Mouse (Mus musculus): ENCODE measurements at regions not wholly inside any gene's neighbourhood (a gene's known extent, or its start where the extent isn't known, plus 50 kb on each side); places are given as distances from the start of the nearest gene placed in this dataset.

DNA sequence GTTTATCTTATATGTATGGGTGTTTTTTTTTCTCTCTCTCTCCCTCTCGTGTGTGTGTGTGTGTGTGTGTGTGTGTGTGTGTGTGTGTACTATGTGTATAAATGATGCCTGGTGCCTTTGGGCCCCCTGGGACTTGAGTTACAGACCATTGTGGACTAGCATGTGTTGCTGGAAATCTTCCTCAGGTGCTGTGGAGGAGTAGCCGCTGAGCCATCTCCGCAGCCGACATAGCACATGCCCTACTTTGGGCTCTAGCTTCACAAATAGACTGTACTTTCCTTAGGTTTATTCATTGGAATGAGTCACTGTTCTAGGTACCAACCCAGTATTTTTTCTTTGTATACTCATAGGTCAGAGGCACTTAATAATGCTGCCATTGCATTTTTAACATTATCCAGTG is 339.4 kb downstream of the Mtx2 start:
- DNase-seq (ENCODE audit: low spot score): no peak
- intact Hi-C loops (cut with DNase I): no loop called here

DNA sequence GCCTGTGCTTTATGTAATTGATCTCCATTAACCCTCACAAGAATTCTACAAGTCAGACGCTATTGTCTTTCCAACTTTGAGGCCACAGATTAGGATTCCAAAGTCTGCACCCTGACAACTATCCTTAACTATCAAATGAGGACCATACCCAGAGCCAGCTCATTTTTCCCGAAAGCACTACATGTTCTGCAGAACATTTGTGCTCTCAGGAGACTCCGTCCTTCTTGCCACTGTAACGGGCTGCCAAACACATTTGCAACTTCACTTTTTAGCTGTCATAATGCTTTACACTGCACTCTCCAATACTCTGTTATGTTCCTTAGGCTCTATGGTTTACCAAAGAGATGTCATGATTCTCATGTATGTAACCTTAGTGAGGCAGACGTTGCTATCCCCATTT is 350.7 kb downstream of the Mtx2 start:
- intact Hi-C loops (cut with DNase I): no loop called here
- DNase-seq (ENCODE audit: low spot score): peak; percentile 15

DNA sequence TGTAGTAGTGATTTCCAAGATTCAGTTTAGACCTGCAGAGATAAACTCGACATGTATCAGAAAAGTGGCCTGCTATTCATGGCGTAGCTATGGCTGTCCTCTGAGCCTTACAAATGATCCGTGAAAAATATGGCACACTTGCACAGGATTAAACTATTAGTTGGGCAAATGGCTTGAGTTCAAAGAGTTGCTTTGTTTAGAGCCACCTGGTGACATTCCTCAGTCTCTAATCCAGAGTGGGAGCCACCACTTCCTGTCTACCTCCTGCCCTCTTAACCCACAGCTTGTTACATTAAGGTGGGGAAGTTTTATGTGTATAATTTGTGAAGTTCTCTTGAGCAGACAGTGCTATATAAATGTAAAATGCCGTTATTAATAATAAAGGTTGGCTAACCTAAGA is 357.7 kb downstream of the Mtx2 start:
- DNase-seq (ENCODE audit: low spot score): no peak
- intact Hi-C loops (cut with DNase I): no loop called here

DNA sequence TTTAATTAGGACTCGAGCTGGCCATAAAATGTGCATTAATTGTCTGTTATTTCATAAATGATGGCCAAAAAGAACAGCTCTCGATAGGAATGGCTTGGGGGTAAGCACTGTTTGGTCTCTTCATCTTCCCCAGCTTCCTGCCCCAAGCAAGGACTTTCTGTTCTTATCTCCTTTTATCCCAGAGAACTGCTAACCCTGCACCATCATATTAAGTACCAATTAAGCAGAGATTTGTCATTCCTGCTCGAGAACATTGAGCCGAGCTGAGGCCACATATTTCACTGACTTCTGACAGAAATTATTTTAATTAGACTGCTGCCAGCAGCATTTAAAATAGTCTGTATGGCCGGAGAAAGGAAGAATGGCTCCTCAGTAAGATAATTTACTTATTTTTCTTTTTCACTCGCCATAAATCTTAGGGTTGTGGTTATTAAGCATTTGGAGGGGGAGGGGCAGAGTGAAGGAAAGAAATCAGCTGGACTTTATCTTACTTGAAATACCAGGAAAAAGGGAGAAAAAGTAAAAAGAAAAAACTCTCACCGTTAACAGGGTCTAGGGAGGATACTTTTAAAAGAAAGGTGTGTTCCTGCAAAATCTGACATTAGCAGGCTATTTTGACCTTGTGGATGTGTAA is 377.1 kb downstream of the Mtx2 start:
- intact Hi-C loops (cut with DNase I): no loop called here
- no peak for DNase-seq (ENCODE audit: low spot score)

DNA sequence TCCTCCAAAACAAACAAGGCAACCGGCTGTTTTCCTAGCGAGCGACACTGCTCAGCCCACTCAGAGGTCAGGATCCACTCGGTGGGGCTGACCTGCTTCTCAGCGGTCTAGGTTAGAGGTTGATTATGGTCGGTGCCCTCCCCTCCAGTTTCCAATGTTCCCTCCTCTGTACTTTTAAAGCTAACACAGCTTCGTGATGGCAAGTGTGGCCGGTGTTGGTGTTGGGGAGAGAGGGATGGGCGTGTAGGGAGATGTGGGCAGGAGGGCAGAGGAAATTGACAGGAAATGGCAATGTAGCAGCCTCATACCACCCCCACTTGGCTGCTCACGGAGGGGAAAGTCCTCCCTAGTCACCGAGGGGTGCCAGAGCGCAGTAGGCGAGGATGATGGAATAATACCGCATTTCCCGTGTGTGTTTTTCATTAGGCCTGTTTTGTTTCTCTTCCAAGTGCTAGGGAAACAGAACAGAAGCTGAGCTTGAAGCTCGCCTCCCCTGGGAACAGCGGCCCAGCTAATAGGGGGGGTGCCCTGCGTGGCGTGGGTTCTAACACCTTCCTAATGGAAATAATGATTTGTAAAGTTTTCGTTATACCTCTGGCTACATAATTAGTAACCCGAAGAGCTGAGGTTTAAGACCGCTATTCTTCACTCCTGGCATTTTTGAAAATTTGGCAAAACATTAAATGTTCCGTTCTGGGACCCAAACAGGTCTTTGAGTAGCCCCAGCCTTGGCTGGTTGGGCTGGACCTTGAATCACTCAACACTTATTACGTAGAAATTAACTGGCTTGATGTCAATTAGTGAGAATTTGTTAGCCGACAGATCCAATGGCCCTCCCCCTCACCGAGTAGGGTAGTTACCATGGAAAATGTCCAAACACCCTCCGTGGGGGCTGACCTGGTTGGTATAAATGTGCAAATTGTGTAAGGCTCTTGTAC is 383.5 kb downstream of the Mtx2 start:
- intact Hi-C loops (cut with DNase I): no loop called here
- peak; percentile 61 for DNase-seq (ENCODE audit: low spot score)

DNA sequence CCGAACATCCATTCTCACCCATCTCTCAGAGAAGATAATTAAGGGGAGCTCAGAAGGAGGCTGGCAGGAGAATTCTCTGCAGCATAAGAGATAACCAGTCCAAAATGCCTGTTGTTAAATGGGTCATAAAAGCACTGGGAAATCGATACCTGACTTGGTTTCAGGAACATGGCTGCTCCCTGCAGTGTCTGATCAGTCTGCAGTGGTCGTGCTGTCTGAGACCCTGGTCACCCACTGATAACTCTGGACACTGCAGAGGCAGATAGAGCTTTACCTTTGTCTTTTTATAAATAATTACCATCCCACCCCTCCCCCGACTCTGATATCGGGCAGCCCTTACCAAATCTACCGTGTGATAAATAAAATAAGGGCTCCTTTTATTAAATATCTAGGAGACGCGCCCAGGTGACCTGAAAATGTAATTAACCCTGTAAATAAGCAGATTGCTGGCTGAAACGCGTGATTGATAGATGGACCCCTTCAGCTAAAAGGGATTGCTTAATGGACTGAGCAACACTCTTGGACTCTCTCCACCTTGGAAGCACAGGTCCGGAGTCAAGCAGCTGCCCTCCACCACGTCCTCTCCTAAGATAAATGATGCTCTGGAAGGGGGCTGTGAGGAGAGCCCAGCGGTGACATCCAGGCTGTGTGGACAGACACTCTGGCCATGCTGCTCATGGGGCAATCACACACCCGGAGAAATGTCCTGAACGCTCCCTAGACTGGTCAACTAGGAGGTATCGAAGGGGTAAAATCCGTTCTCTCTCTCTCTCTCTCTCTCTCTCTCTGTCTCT is 384.4 kb downstream of the Mtx2 start:
- intact Hi-C loops (cut with DNase I): no loop called here
- no peak for DNase-seq (ENCODE audit: low spot score)

DNA sequence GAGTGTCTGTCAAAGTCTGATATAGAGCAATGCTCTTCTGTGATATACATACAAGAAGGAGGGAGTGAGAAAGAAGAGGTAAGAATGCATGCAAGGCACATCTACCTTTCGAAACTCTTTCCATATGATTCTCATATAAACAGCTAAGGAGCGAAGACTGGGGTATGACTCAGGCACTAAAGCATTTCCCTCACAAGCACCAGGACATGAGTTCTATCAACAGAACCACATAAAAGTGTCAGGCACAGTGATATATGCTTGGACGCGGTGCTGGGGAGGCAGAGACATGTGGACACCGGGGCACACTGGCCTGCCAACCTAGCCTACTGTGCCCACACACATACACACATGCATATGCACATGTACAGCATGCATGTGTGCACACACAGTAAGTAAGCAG is 391.3 kb downstream of the Mtx2 start:
- intact Hi-C loops (cut with DNase I): no loop called here
- no peak for DNase-seq (ENCODE audit: low spot score)

DNA sequence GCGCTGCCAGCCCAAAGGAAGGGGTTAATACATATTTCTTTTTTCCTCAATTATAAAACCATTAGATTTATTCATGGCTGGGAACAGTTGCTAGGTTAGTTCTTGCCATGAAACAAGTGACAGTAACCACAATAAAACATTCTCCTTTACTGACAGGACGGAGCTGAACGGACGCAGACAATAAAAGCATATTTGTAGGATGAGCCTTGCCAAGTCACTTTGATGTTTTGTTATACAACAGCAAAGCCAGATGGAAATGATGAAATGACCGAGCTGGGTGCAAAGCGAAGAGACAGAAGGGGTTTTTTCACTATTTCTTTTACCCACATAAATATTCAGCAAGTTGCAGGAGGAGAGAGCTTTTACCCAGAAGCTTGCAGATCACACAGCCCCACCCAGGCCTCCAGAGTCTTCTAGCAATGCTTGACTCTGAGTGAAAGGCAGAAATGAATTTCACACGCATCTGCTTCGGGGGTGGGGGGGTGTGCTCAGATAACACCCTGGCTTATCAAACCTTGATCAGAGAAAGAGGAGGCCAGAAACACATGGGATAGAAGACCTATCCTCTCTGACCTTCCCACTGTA is 395.3 kb downstream of the Mtx2 start:
- no peak for DNase-seq (ENCODE audit: low spot score)
- intact Hi-C loops (cut with DNase I): loop anchor here (5.0 kb wide), 1 partner anchor 64 kb away; no protein-coding TSS in a partner anchor

DNA sequence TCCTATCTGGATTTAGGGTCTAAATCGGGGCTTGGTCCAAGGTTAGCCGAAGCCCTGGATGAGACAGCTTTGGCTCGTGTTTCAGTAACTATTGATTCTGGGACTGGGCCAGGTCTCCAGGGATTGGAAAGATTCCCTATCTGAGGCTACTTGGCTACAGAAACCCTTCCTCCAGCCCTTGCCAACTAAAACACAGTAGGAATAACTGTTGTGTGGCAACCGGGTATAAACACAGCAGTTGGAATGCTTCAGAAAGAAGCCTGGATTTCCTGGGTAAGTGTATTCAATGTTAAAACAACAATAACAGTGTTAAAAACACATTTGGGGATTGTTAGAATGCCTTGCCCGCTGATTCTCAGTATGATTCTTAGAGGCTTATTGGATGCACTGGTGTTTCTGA is 398.8 kb downstream of the Mtx2 start:
- intact Hi-C loops (cut with DNase I): loop anchor here (5.0 kb wide), 1 partner anchor 67 kb away; no protein-coding TSS in a partner anchor

DNA sequence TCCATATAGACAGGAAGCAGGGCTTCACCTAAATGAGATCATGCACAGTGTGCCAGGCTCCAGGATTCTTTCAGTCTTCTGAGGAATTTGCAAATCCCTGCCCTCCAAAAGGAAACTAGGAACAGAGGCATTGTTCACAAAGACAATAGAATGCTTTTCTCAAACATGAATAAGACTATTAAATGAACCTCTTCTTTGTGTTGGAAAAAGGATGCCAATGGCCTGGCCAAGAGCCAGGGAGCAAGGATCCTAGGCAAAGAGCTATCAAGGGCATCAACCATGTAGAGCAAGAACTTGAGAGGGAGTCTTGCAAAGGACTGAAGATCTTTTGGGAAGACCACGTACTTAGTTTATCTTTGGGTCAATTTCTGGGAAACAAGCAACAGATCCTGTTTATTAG is 415.4 kb downstream of the Mtx2 start:
- no peak for DNase-seq (ENCODE audit: low spot score)
- intact Hi-C loops (cut with DNase I): no loop called here

More for the DNA sequence above, 398.8 kb downstream of the Mtx2 start:
- DNase-seq (ENCODE audit: low spot score): peak; percentile 76

DNA sequence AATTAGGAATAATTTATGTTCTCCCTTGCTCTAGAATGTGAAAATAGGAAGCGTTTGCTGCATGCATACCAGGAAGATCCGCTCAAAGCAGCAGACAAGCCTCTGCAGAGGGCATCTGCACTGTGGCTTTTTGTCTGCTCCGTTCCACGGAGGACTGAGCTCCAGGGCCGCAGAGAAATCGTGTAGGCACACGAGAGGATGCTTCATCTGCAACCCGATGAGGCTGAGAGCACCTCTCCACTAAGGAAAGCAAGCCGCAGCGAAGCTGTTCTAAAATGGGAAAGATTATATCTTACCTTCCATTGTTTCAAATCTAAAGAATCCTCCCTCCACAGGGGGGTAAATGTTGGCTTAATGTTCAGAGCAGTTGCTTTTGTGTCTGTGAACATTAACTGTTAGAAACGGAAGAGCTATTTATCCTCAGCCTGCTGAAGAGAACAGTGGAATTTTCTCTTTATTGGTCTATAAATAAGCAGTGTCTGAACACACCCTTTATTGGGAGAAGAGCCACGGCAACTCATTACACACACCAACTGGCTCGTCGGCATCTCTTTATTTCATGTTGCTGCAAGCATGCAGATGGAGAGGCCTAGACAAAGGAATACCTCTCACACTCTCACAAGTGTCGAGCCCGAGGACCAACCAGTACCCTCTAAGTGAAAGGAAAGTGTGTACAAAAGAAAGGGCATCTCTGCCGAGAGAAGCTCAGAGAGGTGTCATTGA is 414.6 kb upstream of the Hnrnpa3 start:
- intact Hi-C loops (cut with DNase I): no loop called here
- no peak for DNase-seq (ENCODE audit: low spot score)

DNA sequence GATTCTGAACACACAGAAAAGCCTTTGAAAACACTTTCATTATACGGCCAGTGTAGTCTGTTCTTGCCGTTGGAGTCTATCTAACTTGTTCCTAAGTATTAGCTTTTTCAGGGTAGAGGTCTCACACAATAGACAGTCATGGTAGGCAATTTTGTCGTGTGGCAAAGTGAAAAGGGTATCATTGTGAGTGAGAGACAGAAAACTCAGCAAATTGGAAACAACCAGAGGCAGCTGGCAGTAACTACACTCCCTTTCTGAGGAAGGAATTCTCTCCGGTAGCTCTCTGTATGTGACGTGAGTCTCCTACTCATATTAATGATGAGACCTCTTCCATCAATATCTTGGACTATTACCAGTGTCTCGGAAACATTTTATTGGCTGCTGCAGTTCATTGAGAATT is 413.8 kb upstream of the Hnrnpa3 start:
- intact Hi-C loops (cut with DNase I): no loop called here
- no peak for DNase-seq (ENCODE audit: low spot score)

DNA sequence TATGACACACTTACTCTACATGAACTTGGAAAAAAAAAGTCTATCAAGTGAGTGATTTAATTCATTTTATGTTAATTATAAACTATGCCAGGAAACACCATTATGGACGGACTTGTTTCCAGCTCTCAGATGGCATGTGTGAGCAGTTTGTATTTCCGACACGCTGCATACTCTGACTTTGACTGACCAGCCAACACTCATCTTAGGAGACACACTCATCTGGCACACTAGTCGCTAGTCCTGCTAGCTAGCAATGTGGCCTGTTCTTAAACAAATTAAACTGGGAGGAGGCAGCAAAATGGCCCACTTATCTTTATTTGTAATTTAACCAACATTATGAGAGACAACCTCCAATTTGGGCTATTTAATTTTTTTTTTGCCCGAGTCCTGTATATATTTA is 413.4 kb upstream of the Hnrnpa3 start:
- intact Hi-C loops (cut with DNase I): no loop called here
- no peak for DNase-seq (ENCODE audit: low spot score)

DNA sequence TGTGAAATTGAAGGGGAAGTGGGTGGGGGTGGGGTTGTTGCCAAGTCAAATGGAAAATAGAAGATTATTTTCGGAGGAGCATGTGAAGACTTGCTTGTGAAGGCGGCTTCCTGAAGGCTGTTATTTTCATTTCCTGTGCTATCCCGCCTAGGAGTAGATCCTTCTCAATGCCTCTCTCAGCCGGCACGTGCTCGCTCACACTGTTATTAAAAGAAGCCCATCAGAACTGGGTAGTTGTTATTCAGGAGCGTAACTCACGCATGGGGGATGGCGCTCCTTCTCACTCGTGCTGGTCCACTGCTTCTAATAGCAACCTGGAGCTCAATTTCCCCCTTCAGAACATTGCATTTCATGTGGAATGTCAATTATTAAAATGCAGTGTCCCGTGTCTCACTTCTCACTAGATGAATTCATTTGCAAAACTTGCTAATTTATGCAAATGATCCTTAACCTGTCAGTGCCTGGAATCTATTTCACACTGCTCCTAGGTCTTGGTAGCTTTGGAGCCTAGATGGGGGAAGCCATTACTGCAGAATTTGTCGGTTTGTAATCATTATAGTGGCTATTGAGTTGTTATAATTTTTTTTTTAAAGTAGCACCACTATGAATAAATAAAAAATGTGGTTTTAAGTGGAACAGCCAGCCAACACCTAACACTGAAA is 412.8 kb upstream of the Hnrnpa3 start:
- DNase-seq (ENCODE audit: low spot score): no peak
- intact Hi-C loops (cut with DNase I): no loop called here

DNA sequence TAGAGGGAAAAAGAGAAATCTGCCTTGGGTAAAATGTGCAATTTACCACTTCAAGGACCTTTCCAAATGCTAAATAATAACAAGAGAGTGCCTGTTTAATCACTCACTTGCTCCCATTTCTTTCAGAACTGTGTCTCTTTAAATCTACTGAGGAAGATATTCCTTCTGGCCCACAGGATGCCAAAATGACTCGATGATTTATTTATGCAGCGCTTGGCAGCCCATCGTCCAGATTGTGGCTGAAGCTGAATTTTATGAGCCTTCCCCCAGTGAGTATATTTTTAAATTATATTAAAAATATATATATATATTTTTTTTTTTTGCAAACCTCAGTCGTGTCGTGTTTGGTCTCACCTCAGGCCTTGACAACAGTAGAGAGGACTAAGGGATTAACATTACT is 410.8 kb upstream of the Hnrnpa3 start:
- intact Hi-C loops (cut with DNase I): no loop called here
- no peak for DNase-seq (ENCODE audit: low spot score)

DNA sequence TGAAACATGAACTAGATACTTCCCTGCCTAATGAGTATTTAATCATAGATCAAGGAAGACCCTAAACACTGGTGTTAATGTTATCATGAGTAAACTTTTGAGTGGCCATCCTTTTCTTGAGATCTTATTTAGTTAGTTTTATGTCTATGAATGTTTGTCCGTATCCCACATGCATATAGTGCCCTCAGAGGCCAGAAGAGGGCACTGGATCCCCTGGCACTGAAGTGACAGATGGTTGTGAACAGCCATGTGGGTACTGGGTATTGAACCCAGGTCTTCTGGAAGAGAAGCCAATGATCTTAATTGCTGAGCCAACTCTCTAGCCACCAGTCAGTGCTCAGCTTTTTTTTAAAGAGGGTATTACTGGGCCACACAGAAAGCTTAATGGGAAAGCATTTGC is 408.6 kb upstream of the Hnrnpa3 start:
- DNase-seq (ENCODE audit: low spot score): no peak

DNA sequence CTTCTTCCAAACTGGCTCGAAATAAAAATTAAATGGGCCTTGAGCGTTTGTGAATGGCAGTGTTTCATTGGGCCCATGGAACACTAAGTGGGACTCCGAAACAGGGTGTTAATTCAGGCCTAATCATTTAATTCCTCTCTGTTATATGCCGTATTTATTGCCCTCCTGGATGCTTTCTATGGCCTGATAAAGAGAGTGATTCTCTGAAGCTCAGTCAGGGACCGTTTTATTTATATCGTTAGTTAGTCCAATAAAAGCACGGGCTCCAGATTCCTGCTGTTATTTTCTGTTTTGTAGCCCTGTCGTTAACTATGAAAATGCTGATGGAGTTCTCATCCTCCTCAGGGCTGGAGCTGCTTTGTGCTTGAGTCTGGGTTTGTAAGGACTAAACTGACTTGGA is 406.2 kb upstream of the Hnrnpa3 start:
- intact Hi-C loops (cut with DNase I): no loop called here

More for the DNA sequence above, 408.6 kb upstream of the Hnrnpa3 start:
- intact Hi-C loops (cut with DNase I): no loop called here

DNA sequence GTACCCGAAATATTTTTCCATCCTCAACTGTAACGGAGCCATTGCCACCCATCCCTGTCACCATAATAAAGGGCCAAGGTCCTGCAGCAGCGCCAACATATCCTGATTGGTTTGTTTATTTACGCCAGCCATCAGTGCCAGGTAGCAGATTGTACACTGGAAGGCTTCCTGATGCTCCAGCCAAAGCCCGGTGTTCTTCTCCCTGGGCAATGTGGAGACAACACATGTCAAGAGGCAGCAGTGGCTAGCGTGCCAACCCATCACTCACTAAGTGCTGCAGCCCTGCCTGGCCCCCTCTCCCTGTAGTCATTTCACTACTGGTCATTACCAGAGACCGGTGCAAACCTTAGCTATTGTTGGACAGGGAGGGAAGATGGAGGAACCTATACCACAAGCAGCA is 393.8 kb upstream of the Hnrnpa3 start:
- intact Hi-C loops (cut with DNase I): no loop called here
- no peak for DNase-seq (ENCODE audit: low spot score)

More for the DNA sequence above, 406.2 kb upstream of the Hnrnpa3 start:
- DNase-seq (ENCODE audit: low spot score): no peak

Measured in heart, postnatal 25 days (tissue).